Mouse (Mus musculus): ENCODE results near the gene Mapk1ip1.

Gene Mapk1ip1

GRCm38 (mm10) chr7:138835028-138835427 is 11.0 kb downstream of the Mapk1ip1 start:
- peak; percentile 29 to 49 for DNase-seq

GRCm38 (mm10) chr7:138827812-138828211 is 18.3 kb downstream of the Mapk1ip1 start:
- peak; percentile 88 to 90 for DNase-seq

GRCm38 (mm10) chr7:138824995-138825756 is 20.9 kb downstream of the Mapk1ip1 start:
- peak in 1 of 2 experiments; percentile 42 for DNase-seq

- peak; percentile 44 to 50 for DNase-seq
Measured at GRCm38 (mm10) chr7:138824423-138824822, 21.6 kb downstream of the Mapk1ip1 start.

- peak; percentile 56 to 61 for DNase-seq
Measured at GRCm38 (mm10) chr7:138818314-138818713, 27.8 kb downstream of the Mapk1ip1 start.

GRCm38 (mm10) chr7:138813213-138813875 is 32.7 kb downstream of the Mapk1ip1 start:
- DNase-seq, result peak; percentile 53 to 68

GRCm38 (mm10) chr7:138807146-138807545 is 38.9 kb downstream of the Mapk1ip1 start:
- DNase-seq, result no peak

- DNase-seq, result no peak
Measured at GRCm38 (mm10) chr7:138803386-138803785, 42.7 kb downstream of the Mapk1ip1 start.

GRCm38 (mm10) chr7:138788109-138788508 is 58.0 kb downstream of the Mapk1ip1 start:
- DNase-seq, result no peak
